Mouse (Mus musculus) CD4-positive, CD25-positive, alpha-beta regulatory T cell, adult 4 months (primary cell): ENCODE results near the gene Mapk9. TPM values are rescaled to one million over a fixed set of nuclear protein-coding genes. Genes with fewer than 3 reads are reported as not detected.

Experiments used
- ATAC-seq: one replicate; pipeline ENCODE4 v1.8.0; 2017
- polyA plus RNA-seq, 2 experiments: library from polyadenylated mRNA; unstranded; fragments of 100-300 nt; shearing (Covaris generic); gene quantifications; one replicate each; pipeline ENCODE4 v1.2.1; 2017

The Mapk9 gene
- polyA plus RNA-seq, 2 experiments from 2014 or later, result 16.0 to 18.5 TPM

DNA sequence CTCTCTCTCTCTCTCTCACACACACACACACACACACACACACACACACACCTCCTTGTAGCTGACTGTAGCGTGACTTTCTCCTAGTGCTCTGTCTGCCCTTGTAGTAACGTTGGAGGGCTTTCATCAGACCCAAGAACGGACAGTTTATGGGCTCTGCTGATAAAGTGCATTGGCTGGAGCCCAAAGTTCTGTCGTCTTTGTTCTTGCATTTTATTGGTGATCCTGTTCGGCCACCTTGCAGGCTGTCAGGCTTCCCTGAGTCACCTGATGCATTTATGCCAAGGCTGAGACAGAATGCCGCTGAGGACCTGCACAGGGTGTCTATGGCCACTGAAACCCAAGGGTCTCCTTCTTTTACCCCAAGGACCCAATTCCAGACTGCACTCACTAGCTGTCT, 53.5 kb downstream of the Mapk9 start:
- no peak for ATAC-seq

GRCm38 (mm10) chr11:49900962-49901658, 54.6 kb downstream of the Mapk9 start:
- ATAC-seq, result no peak

GRCm38 (mm10) chr11:49901659-49902458, 55.3 kb downstream of the Mapk9 start, which contains the start of gene Rasgef1c:
Rasgef1c (plus strand) TSS chr11:49901835.
- ATAC-seq, result peak; percentile 58

GRCm38 (mm10) chr11:49903333-49903732, 56.8 kb downstream of the Mapk9 start:
- ATAC-seq, result no peak

- ATAC-seq, result no peak
Observed at GRCm38 (mm10) chr11:49918521-49919180, 72.1 kb downstream of the Mapk9 start.

DNA sequence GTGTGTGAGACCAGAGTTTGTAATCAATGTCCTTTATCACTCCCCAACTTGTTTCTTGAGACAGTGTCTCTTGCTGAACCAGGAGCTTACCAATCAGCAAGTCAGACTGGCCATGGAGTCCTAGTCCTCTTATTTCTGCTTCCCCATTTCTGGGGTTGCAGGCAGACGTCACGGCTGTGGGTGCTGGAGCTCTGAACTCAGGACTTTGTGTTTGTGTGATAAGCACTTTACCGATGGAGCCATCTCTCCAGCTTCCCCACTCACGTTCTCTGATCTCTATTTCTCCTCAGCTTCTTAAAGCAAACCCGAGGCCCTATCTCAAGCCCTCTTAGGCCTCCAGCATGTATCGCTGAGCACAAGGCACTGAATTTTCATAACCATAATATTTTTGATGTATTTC, 72.8 kb downstream of the Mapk9 start:
- ATAC-seq, result no peak

- no peak for ATAC-seq
Observed at GRCm38 (mm10) chr11:49923539-49923938, 77.0 kb downstream of the Mapk9 start.

DNA sequence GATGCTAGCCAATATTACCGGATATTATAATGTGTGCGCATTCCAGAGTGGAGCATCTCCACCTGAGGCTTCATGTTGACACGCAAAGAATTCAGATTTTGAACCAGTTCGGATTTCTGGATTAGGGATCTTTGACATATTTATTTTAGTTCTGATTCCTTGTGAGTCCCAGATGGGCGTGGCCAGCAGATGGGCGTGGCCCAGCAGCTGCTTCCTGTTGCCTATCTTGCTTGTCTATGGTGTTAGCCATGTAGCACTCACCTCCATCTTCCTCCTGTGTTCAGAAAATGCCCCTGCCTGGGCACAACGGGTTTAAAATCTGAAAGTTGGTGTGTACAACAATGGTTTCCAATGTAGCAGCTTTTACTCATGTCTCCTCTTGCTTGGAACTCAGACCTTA, 79.6 kb downstream of the Mapk9 start:
- no peak for ATAC-seq

GRCm38 (mm10) chr11:49927169-49927568, 80.6 kb downstream of the Mapk9 start:
- no peak for ATAC-seq

- ATAC-seq, result no peak
Observed at GRCm38 (mm10) chr11:49927670-49928069, 81.1 kb downstream of the Mapk9 start.

- no peak for ATAC-seq
Observed at GRCm38 (mm10) chr11:49931037-49931625, 84.6 kb downstream of the Mapk9 start.

GRCm38 (mm10) chr11:49931853-49932252, 85.3 kb downstream of the Mapk9 start:
- ATAC-seq, result no peak

DNA sequence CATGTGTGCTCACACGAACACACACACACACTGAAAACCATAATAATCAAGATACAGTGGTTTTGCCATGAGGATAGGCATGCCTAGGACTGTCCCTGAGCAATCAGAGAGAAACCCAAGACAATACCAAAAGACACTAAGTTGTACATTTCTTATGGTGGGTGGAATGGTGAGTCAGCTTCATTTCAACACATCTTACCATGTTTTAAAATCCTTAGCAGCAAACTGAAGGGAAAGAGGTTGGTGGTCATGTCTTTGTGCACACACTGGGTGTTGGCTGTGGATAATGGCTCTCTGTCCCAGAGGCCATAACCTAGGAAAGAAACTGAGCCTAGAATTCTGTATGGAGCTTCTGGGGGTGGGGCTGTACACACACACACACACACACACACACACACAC, 87.3 kb downstream of the Mapk9 start:
- ATAC-seq, result no peak

DNA sequence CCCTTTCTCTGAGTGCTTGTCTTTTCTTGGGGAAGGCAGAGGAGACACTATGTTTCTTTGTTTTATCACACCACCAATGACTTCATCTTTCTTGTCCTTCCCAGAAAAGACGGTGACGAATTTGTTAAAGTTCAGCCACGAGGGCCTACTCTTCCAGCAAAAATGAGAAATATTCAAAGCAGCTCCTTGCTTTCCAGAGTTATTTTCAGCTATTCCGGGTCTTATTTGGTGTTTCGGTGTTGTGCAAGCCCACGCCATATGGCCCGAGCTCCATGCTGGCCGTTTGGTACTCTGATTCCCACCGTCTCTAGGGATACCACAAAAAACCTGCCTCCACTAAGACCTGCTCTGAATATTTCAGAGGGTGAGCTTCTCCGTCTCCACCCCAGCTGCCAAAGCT, 87.8 kb downstream of the Mapk9 start:
- no peak for ATAC-seq

Other genes with a start within 250 kb of the Mapk9 start
- gene Flt4, start 237.5 kb upstream of the Mapk9 start, polyA plus RNA-seq, result not detected
- under 1 TPM in 1 of 2 experiments, not detected in 1; 0.56 TPM for gene Scgb3a1, start 183.1 kb upstream of the Mapk9 start, polyA plus RNA-seq
- gene Cnot6, start 134.0 kb upstream of the Mapk9 start, polyA plus RNA-seq, result 10 to 100 TPM; 19.6 to 30.0 TPM
- gene Gfpt2, start 52.6 kb upstream of the Mapk9 start, polyA plus RNA-seq, result 1 to 10 TPM; 1.9 to 3.2 TPM
- gene Rasgef1c, start 55.1 kb downstream of the Mapk9 start, polyA plus RNA-seq, result under 1 TPM; 0.35 to 0.39 TPM
- gene Rnf130, start 178.6 kb downstream of the Mapk9 start, polyA plus RNA-seq, result 1 to 10 TPM; 2.5 to 5.7 TPM